Mouse (Mus musculus) thymus, postnatal 36 days (tissue): ENCODE measurements around the gene Tbx10.
A peak's percentile ranks its signal among the peaks of the same experiment; 100 is the strongest.
"Not testable (repeated sequence)": the region's sequence is repeated elsewhere in the genome, so short reads cannot be mapped to it uniquely, and the experiment has no call there.

Source experiments
- DNase-seq, 2 experiments: peaks; one replicate each; pipeline ENCODE4 v3.0.0; 2022; ENCODE audit warnings: mixed read lengths in 2 of 2

Tbx10 gene

GRCm38 (mm10) chr19:4045966-4046865 is 53.7 kb downstream of the Tbx10 start, which contains the start of gene Gstp2:
Gstp2 (minus strand) TSS chr19:4046023.
- DNase-seq: no peak

GRCm38 (mm10) chr19:4046866-4047254 is 54.3 kb downstream of the Tbx10 start:
- DNase-seq: no peak

GRCm38 (mm10) chr19:4047859-4048258 is 55.3 kb downstream of the Tbx10 start:
- peak; percentile 69 to 78 for DNase-seq

DNA sequence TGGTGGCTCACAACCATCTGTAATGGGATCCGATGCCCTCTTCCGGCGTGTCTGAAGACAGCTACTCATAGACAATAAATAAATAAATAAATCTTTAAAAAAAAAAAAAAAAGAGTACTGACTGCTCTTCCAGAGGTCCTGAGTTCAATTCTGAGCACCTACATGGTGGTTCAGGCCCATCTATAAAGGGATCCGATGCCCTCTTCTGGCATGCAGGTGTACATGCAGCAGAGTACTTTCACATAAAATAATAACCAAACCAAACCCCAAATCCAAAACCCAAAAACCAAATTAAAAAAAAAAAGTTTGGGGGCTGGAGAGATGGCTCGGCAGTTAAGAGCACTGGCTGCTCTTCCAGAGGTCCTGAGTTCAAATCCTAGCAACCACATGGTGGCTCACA is 56.5 kb downstream of the Tbx10 start:
- DNase-seq: not testable (repeated sequence)
